Mouse (Mus musculus) natural killer cell, adult 2 months (primary cell): Measurements from ENCODE around the gene Rfxap.

ENCODE experiments used
- DNase-seq, 2 experiments: peaks; one replicate each; pipeline ENCODE4 v3.0.0; 2022; ENCODE audit warnings: low spot score in 2 of 2

Gene Rfxap

GRCm38 (mm10) chr3:54766811-54767210 lies 40.8 kb downstream of the Rfxap start:
- DNase-seq = no peak

DNA sequence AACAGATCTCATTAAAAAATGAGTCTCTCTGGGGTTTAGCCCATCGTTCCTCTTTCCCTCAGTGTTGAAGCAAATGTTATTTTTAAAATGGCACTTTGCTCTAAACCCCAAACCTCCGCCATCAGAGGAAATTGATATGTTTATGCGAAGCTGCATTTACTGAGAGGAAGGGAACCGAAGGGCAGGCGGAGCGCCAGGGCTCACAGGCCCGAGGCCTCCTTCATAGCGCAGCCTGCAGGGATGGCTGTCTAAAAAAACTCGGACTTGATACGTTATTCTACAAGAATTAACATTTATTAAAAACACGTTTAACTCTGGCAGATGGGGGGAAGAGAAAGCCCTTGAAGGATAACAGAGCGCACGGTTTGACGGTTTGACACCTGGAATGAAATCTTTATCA lies 41.6 kb downstream of the Rfxap start:
- no peak for DNase-seq

DNA sequence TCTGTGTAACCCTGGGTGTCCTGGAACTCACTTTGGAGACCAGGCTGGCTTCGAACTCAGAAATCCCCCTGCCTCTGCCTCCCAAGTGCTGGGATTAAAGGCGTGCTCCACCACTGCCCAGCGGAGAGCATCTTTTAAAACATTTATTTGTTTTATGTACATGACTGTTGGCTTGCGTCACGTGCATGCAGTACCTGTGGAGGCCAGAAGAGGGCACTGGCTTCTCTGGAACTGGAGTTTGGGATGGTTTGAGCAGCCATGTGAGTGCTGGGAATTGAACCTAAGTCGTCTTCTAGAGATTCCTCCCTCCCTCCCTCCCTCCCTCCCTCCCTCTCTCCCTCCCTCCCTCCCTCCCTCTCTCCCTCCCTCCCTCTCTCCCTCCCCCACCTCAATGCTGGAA lies 42.1 kb downstream of the Rfxap start:
- peak in 1 of 2 experiments; percentile 5 for DNase-seq

DNA sequence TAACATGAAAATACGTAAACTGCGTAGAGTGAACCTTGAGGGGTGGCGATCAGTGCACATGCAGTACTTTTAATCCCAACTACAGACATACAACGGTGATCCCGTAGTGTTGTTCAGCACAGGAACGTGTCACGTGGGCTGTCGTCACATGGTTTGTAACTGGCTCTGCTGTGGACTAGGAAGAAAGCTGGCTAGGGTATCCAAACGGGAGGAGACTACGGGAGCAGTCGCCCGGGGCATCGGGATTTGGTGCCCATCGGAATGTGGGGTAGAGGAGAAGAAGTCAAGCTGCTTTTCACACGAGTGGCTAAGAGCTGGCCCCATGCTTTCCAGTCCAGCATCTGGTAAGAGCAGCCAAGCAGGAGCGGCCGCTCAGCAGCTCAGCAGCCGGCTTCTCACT lies 43.2 kb downstream of the Rfxap start:
- no peak for DNase-seq

- DNase-seq = no peak
Observed at GRCm38 (mm10) chr3:54761258-54761657, 46.3 kb downstream of the Rfxap start.

GRCm38 (mm10) chr3:54760321-54761115 lies 47.1 kb downstream of the Rfxap start:
- DNase-seq = no peak

DNA sequence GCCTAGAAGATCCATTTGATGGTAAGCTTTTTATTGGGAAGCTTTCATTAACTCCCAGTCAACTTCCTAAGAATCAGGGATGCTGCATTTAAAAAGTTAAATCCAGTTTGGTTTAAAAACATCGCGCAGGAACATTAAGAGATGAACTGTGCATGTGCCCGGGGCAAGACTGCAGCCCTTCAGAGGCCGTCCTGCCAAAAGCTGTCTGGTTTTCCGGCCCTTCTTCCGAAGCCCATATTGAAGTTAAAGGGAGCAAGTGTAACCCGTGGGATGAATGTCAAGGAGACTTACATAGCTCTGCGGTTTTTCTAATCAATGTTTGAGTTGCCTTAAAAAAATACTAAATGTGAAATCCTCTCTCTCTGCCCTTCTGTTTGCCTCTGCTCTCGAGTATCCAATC lies 48.4 kb downstream of the Rfxap start:
- DNase-seq = no peak

DNA sequence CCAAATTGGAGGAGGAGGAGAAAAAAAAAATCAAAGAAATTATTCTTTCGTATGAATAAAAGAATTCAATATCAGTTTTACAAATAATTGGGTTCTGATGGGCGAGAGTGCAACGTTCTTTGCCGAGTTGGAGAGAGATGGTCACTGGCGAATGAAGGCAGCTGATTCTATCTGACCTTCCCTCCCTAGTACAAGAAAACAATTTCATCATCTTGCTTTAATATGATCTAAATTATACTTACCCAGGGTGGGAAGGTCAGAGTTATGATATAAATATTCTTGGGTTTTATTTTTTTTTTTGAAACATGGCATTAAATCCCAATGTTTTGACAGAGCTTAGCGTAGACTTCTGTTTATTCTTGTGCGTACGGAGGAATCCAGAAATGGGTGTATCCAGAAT lies 50.1 kb downstream of the Rfxap start:
- no peak for DNase-seq

DNA sequence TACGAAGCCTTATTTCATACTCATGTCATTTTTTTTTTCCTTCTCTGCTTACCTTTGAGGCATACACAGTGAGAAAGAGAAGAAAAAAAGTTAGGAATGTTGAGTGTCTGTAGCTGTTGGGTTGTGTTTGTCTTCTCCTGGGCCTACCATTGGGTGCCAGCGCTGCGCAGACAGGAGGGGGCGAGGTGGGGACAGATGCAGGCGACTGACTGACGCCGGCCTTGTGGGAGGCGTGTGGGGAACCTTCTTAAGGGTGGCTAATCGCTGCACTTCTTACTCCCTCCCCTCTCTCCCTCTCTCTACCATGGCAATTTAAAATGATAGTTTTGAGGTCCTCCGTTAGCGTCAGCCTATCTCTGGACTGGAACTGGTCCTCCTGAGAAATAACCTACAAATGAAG lies 51.5 kb downstream of the Rfxap start:
- no peak for DNase-seq

DNA sequence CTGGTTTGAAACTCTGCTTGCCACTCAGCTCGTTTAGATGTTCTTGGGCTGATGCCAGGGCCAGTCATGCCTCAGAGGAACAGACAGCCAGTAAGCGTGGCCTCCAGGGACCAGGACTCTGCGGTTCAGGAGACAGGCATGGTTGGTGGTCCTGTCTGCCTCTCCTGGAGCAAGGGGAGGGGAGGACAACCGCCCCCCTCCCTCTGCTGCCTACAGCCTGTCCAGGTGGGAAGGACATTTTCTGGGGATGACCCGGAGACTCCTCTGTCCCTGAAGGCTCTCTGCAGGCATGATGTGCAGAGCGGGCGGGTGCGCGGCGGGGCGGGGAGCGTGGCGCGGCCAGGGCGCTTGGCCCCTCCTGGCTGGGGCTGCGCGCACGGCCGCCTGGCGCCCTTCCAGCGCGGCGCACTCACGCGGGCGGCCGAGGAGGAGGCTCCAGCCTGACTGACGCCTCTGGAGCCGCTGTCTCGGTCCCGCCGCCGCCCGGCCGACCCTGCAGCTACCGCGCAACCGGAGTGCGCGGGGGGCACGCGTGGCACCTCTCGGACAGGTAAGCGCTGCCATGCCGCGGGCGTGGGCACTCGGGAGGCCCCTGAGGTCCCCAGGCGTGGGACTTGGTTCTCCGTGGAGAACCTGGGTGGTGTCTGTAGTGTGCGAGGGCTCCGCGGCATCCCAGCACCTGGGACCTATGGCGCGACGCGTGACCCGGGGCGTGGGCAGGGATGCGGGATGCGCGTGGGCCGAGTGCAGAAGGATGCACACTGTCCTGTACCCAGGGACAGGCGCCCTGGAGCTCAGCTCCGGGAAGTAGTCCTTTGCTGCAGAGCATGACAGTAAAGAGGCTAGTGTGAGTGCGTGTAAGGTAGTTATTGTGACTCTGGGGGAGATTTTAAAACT lies 52.2 kb downstream of the Rfxap start, which contains the start of gene Smad9:
Gene Smad9 (plus strand): TSS at position 438 of the 897 bp plus-strand sequence.
- DNase-seq = no peak

DNA sequence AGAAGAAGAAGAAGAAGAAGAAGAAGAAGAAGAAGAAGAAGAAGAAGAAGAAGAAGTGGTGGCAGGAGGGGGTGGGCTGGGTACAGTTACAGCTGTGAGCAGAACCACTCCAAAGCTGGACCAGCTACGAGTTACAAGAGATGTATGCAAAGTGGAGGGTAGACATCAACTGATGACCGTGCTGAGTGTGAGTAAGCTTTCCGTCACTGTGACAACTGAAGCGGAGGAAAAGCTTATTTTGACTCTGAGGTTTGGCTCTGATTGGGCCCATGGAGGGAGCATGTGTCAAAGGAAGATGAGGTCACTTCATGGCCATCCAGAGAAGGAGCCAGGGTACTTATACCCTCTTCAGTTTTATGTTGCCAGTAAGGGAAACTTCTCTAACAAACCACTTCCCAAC lies 54.2 kb downstream of the Rfxap start:
- DNase-seq = no peak
